Mouse (Mus musculus) cerebellum, adult 2 months (tissue): Measurements from ENCODE around the gene Fosb.

Source experiments
- CTCF ChIP-seq: fragments of 200-500 bp; IDR thresholded peaks from 2 replicates; pipeline ENCODE4 v1.5.1; 2011; ENCODE audit warnings: low read depth, mild to moderate bottlenecking, control low read depth, low read length, moderate library complexity, borderline replicate concordance; ENCODE audit not compliant: insufficient read depth
- POLR2A ChIP-seq: fragments of 200-500 bp; IDR thresholded peaks from 2 replicates; pipeline ENCODE4 v1.6.1; 2011; ENCODE audit warnings: low read length, control low read depth, borderline replicate concordance; ENCODE audit not compliant: insufficient read depth

- TF ChIP-seq CTCF (no peak), POLR2A (no peak)
Observed at GRCm38 (mm10) chr7:19307739-19308453, 2.0 kb downstream of the Fosb start.
